Mouse (Mus musculus) gastrocnemius, adult 2 months (tissue): Measurements from ENCODE around the gene Epop. TPM values are rescaled to one million over a fixed set of nuclear protein-coding genes. Genes with fewer than 3 reads are reported as not detected.
A peak's percentile ranks its signal among the peaks of the same experiment; 100 is the strongest.
"Not testable (repeated sequence)": the region's sequence is repeated elsewhere in the genome, so short reads cannot be mapped to it uniquely, and the experiment has no call there.

ENCODE experiments used
- DNase-seq: peaks from one replicate; pipeline ENCODE4 v3.0.0; 2022
- H3K27ac ChIP-seq: fragments of 200-600 bp; 2 replicates; pipeline ENCODE4 v1.8.1; 2022; ENCODE audit warnings: mild to moderate bottlenecking
- H3K4me3 ChIP-seq: fragments of 200-600 bp; 2 replicates; pipeline ENCODE4 v1.8.1; 2022; ENCODE audit warnings: mild to moderate bottlenecking, moderate library complexity
- CTCF ChIP-seq: fragments of 200-600 bp; IDR thresholded peaks from 2 replicates; pipeline ENCODE4 v1.8.1; 2022; ENCODE audit warnings: antibody characterized with exemption, mild to moderate bottlenecking, moderate library complexity
- intact Hi-C: fragments of 180-260 bp; cut with DNase I; formaldehyde crosslinking; loops from one replicate; pipeline ENCODE4 v1.15.1; 2025
- total RNA-seq, 2 experiments: library from RNA; stranded (reverse); gene quantifications; 2 replicates each; pipeline ENCODE4 v1.2.3; 2021

The Epop gene
- total RNA-seq, 2 experiments from 2014 or later, result 0.98 to 1.5 TPM

GRCm38 (mm10) chr11:97635468-97636019, 6.0 kb upstream of the Epop start:
- Histone ChIP-seq H3K4me3 (no peak overlapping the region), H3K27ac (no peak overlapping the region)
- TF ChIP-seq CTCF, result no peak
- no peak for DNase-seq
- intact Hi-C loops, result no loop called here

DNA sequence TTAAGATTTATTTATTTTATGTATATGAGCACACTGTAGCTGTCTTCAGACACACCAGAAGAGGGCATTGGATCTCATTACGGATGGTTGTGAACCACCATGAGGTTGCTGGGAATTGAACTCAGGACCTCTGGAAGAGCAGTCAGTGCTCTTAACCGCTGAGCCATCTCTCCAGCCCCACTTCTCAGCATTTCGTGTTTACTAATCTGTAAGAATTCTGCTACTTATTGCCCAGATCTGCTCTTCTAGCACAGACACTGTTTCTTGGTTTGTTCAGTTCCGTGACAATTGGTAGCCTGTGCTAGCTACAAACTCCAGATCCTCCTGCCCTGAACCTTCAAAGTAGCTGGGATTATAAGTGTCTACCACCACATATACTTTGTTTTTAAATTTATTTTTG, 2.9 kb upstream of the Epop start:
- H3K27ac ChIP-seq, H3K4me3 ChIP-seq, intact Hi-C loops, DNase-seq: not testable (repeated sequence)

- intact Hi-C loops, result no loop called here
- H3K4me3 ChIP-seq, result no peak overlapping the region
- H3K27ac ChIP-seq, result no peak overlapping the region
- TF ChIP-seq CTCF, result peak; percentile 94
- peak; percentile 78 for DNase-seq
Measured at GRCm38 (mm10) chr11:97631938-97632337, 2.4 kb upstream of the Epop start.

- no peak overlapping the region for H3K27ac ChIP-seq
- TF ChIP-seq CTCF, result no peak
- no peak overlapping the region for H3K4me3 ChIP-seq
- no peak for DNase-seq
- intact Hi-C loops, result no loop called here
Measured at GRCm38 (mm10) chr11:97631500-97631899, 2.0 kb upstream of the Epop start.

DNA sequence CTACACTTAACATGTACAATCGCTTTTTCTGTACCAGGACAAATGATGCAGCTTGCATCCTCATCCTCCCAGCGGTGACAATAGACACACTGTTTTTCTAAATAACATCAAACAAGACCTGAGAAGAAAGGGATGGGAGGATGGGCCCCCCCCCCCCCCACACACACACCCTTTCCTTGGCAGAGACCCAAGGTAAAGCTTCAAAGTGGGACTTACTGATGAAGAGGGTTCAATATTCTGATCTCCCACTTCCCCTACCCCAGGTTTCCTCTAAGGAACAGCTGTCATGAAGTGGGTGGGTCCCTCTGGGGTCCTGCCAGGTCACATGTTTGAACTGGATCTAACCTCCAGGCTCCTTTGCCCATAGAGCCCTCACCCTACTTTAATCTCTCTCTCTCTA, 1.5 kb upstream of the Epop start:
- DNase-seq, result no peak
- no peak overlapping the region for H3K27ac ChIP-seq
- H3K4me3 ChIP-seq, result no peak overlapping the region
- no peak for TF ChIP-seq CTCF
- intact Hi-C loops, result no loop called here

GRCm38 (mm10) chr11:97628568-97629518, 659 bp downstream of the Epop start:
- TF ChIP-seq CTCF, result no peak
- Histone ChIP-seq H3K27ac (peak overlapping the region; percentile 72), H3K4me3 (peak overlapping the region; percentile 86)
- DNase-seq, result peak; percentile 40
- intact Hi-C loops, result no loop called here

DNA sequence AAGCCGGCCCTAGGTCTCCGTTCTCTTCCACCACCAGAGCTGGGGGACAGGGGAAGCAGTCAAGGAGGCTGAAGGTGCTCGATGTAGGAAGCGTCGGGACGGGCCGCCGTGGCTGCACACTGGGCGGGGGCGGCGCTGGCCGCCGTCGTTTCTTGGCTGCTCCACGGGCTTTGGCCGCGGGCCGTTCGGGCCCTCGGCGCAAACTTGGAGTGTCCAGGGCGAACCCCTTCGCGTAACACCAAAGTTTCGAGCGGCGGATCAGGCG, 1.3 kb downstream of the Epop start:
- DNase-seq, result no peak
- intact Hi-C loops, result no loop called here
- Histone ChIP-seq H3K4me3 (peak overlapping the region; percentile 86), H3K27ac (no peak overlapping the region)
- TF ChIP-seq CTCF, result no peak

DNA sequence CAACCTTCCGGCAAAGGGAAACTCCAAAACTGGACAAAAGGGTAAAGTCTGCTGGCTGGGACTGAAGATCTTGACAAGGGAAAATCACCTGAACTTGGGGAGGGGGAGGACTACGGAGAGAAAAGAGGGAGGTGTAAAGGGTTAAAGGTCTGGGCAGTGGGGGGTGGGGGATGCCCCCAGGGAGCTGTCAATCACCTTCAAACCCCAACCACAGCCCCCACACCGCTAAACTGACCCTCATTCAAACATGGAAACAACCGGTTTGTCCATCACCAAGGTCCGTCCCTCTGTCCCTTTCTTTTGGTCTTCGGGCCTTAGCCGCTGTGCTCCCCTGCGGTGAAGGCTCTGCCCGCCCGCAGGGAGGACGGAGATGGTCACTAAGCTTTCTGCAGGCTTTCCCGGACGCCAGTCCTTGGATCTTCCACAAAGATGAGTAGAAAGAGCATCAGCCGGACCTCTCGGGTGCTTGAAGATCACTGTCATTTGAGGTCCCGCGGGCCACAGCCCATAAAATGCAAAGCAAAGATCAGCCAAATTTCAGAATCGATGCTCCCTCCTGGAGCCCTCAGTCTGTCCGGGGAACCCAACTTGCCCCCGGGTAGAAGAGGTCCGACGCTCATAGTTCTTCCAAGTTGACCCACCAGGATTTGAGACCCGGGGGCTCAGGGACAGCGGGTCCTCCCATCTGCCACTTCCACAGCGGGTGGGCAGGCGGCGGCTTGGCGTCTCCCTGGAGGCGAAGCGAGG, 1.8 kb downstream of the Epop start:
- Histone ChIP-seq H3K4me3 (peak overlapping the region; percentile 86), H3K27ac (no peak overlapping the region)
- intact Hi-C loops, result no loop called here
- no peak for DNase-seq
- TF ChIP-seq CTCF, result no peak

DNA sequence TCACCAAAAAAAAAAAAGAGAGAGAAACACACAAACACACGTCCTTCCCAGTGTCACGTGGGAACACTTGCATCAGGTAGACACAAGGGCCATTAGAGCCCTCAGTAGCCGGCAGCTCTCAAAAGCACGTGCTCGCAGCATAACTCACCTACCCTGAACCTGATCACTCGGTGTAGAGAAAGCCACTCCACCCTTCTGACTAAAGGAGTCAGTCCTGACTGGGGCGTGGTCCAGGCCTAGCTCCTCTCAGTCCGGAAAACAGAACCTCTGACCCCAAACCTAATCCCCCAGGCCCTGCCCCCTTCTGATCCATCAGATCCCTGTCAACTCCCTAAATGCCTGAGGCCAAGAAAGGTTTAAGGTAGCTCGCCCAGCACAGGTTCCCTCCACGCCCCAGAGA, 2.7 kb downstream of the Epop start:
- intact Hi-C loops, result no loop called here

GRCm38 (mm10) chr11:97626431-97626830, 3.1 kb downstream of the Epop start:
- DNase-seq, result no peak
- no peak overlapping the region for H3K27ac ChIP-seq
- intact Hi-C loops, result no loop called here
- TF ChIP-seq CTCF, result no peak
- no peak overlapping the region for H3K4me3 ChIP-seq

More for the DNA sequence above, 2.7 kb downstream of the Epop start:
- Histone ChIP-seq H3K27ac (no peak overlapping the region), H3K4me3 (no peak overlapping the region)
- DNase-seq, result no peak
- TF ChIP-seq CTCF, result no peak

GRCm38 (mm10) chr11:97625551-97625950, 4.0 kb downstream of the Epop start:
- no peak for DNase-seq
- intact Hi-C loops, result no loop called here
- no peak overlapping the region for H3K4me3 ChIP-seq
- TF ChIP-seq CTCF, result no peak
- H3K27ac ChIP-seq, result no peak overlapping the region

- no peak for DNase-seq
- TF ChIP-seq CTCF, result no peak
- Histone ChIP-seq H3K4me3 (no peak overlapping the region), H3K27ac (no peak overlapping the region)
- intact Hi-C loops, result no loop called here
Measured at GRCm38 (mm10) chr11:97623166-97623565, 6.3 kb downstream of the Epop start.

GRCm38 (mm10) chr11:97622440-97622839, 7.1 kb downstream of the Epop start:
- intact Hi-C loops, result loop anchor here (1.0 kb wide), 2 partner anchors 91 to 133 kb away; no protein-coding TSS in a partner anchor
- no peak; the same call in 1 of the 2 replicates for TF ChIP-seq CTCF
- DNase-seq, result peak; percentile 64
- no peak overlapping the region for H3K27ac ChIP-seq
- H3K4me3 ChIP-seq, result no peak overlapping the region
